Mouse (Mus musculus) hindbrain, embryonic 16.5 days (tissue): ENCODE measurements at regions not wholly inside any gene's neighbourhood (a gene's known extent, or its start where the extent isn't known, plus 50 kb on each side); places are given as distances from the start of the nearest gene placed in this dataset.

Source experiments
- ATAC-seq: fragments of 200-750 bp; cut with Nextera tagmentation; 2 replicates; pipeline ENCODE4 v1.8.0; 2017; ENCODE audit warnings: moderate TSS enrichment, moderate library complexity
- H3K27ac ChIP-seq: fragments of 300-500 bp; sonication (generic); 2 replicates; pipeline ENCODE4 v1.5.1; 2014; ENCODE audit warnings: low read depth, mild to moderate bottlenecking, control low read depth, low read length, moderate library complexity
- H3K27me3 ChIP-seq: fragments of 300-500 bp; sonication (generic); replicated peaks from 2 replicates; pipeline ENCODE4 v1.6.1; 2014; ENCODE audit warnings: low read length; ENCODE audit not compliant: control insufficient read depth, insufficient read depth
- H3K36me3 ChIP-seq: fragments of 300-500 bp; sonication (generic); 2 replicates; pipeline ENCODE4 v1.6.1; 2014; ENCODE audit warnings: mild to moderate bottlenecking, low read length, moderate library complexity, mixed read lengths; ENCODE audit not compliant: control insufficient read depth, insufficient read depth
- H3K4me1 ChIP-seq: fragments of 300-500 bp; sonication (generic); 2 replicates; pipeline ENCODE4 v1.6.1; 2014; ENCODE audit warnings: low read depth, low read length; ENCODE audit not compliant: control insufficient read depth, insufficient read depth
- H3K4me2 ChIP-seq: fragments of 300-500 bp; sonication (generic); 2 replicates; pipeline ENCODE4 v1.6.1; 2014; ENCODE audit warnings: mild to moderate bottlenecking, low read length, control low read depth, moderate library complexity
- H3K4me3 ChIP-seq: fragments of 300-500 bp; sonication (generic); 2 replicates; pipeline ENCODE4 v1.5.1; 2014; ENCODE audit warnings: mild to moderate bottlenecking, low read length, control low read depth, moderate library complexity
- H3K9ac ChIP-seq: fragments of 300-500 bp; sonication (generic); 2 replicates; pipeline ENCODE4 v1.6.1; 2014; ENCODE audit warnings: low read depth, mild to moderate bottlenecking, control low read depth, low read length, moderate library complexity
- H3K9me3 ChIP-seq: fragments of 300-500 bp; sonication (generic); 2 replicates; pipeline ENCODE4 v1.6.1; 2014; ENCODE audit warnings: mild to moderate bottlenecking, low read length, moderate library complexity; ENCODE audit not compliant: control insufficient read depth
- WGBS: fragments of 180-500 bp; shearing (Covaris S2); extraction: QIAGEN DNeasy Blood & Tissue Kit; methylation state at CpG from one replicate; pipeline ENCODE4 v1.1.7; 2014; 5-methylcytosine and 5-hydroxymethylcytosine counted together

- no peaks in the 10 kb centered on the region for H3K4me1 ChIP-seq
- H3K4me2 ChIP-seq: no peak overlapping the region
- no peak overlapping the region for H3K9ac ChIP-seq
- WGBS: 34% methylated on average over 4 of the region's 4 CpGs
- H3K27ac ChIP-seq: no peak overlapping the region
- no peaks in the 10 kb centered on the region for H3K36me3 ChIP-seq
- no peaks in the 10 kb centered on the region for H3K9me3 ChIP-seq
- ATAC-seq: no peak
- no peak overlapping the region for H3K4me3 ChIP-seq
- H3K27me3 ChIP-seq: no peaks in the 10 kb centered on the region
Measured at GRCm38 (mm10) chr16:5651002-5651401, 234.2 kb upstream of the Rbfox1 start.

- Histone ChIP-seq H3K27ac (no peak overlapping the region), H3K27me3 (no peaks in the 10 kb centered on the region)
- 72% methylated on average over 5 of the region's 5 CpGs for WGBS
Measured at GRCm38 (mm10) chr16:5639956-5640355, 245.2 kb upstream of the Rbfox1 start.

GRCm38 (mm10) chr16:5629996-5630395, 255.2 kb upstream of the Rbfox1 start:
- Histone ChIP-seq H3K4me3 (no peak overlapping the region), H3K27ac (no peak overlapping the region), H3K4me2 (no peak overlapping the region), H3K9me3 (no peaks in the 10 kb centered on the region), H3K4me1 (no peaks in the 10 kb centered on the region), H3K9ac (no peak overlapping the region), H3K27me3 (no peaks in the 10 kb centered on the region), H3K36me3 (no peaks in the 10 kb centered on the region)
- 78% methylated on average over 3 of the region's 3 CpGs for WGBS
- ATAC-seq: no peak

More at GRCm38 (mm10) chr16:5639956-5640355, 245.2 kb upstream of the Rbfox1 start:
- H3K4me1 ChIP-seq: no peaks in the 10 kb centered on the region
- no peaks in the 10 kb centered on the region for H3K36me3 ChIP-seq
- ATAC-seq: no peak
- no peak overlapping the region for H3K9ac ChIP-seq
- H3K9me3 ChIP-seq: no peaks in the 10 kb centered on the region
- H3K4me2 ChIP-seq: no peak overlapping the region
- H3K4me3 ChIP-seq: no peak overlapping the region

- Histone ChIP-seq H3K9me3 (no peaks in the 10 kb centered on the region), H3K4me1 (no peaks in the 10 kb centered on the region), H3K27ac (no peak overlapping the region), H3K9ac (no peak overlapping the region), H3K36me3 (no peaks in the 10 kb centered on the region), H3K4me3 (no peak overlapping the region), H3K4me2 (no peak overlapping the region), H3K27me3 (no peaks in the 10 kb centered on the region)
- WGBS: 71% methylated on average over 4 of the region's 4 CpGs
- ATAC-seq: no peak
Measured at GRCm38 (mm10) chr16:5627910-5628309, 257.2 kb upstream of the Rbfox1 start.

- no peak overlapping the region for H3K27ac ChIP-seq
- no peak overlapping the region for H3K4me2 ChIP-seq
- 63% methylated on average over 5 of the region's 5 CpGs for WGBS
- no peak overlapping the region for H3K9ac ChIP-seq
- H3K4me3 ChIP-seq: no peak overlapping the region
- H3K27me3 ChIP-seq: no peaks in the 10 kb centered on the region
- ATAC-seq: no peak
- no peaks in the 10 kb centered on the region for H3K9me3 ChIP-seq
- H3K36me3 ChIP-seq: no peaks in the 10 kb centered on the region
- H3K4me1 ChIP-seq: no peaks in the 10 kb centered on the region
Measured at GRCm38 (mm10) chr16:5627117-5627909, 257.8 kb upstream of the Rbfox1 start.

GRCm38 (mm10) chr16:5625159-5625558, 260.0 kb upstream of the Rbfox1 start:
- Histone ChIP-seq H3K9me3 (no peaks in the 10 kb centered on the region), H3K4me3 (no peak overlapping the region), H3K36me3 (no peaks in the 10 kb centered on the region), H3K27me3 (no peaks in the 10 kb centered on the region), H3K4me1 (no peaks in the 10 kb centered on the region), H3K27ac (no peak overlapping the region), H3K4me2 (no peak overlapping the region), H3K9ac (no peak overlapping the region)
- ATAC-seq: peak; percentile 85
- 39% methylated on average over 3 of the region's 3 CpGs for WGBS

GRCm38 (mm10) chr16:5620566-5620965, 264.6 kb upstream of the Rbfox1 start:
- Histone ChIP-seq H3K27ac (no peak overlapping the region), H3K9ac (no peak overlapping the region), H3K9me3 (no peaks in the 10 kb centered on the region), H3K4me3 (no peak overlapping the region), H3K27me3 (no peaks in the 10 kb centered on the region), H3K4me1 (no peaks in the 10 kb centered on the region), H3K4me2 (no peak overlapping the region), H3K36me3 (no peaks in the 10 kb centered on the region)
- ATAC-seq: no peak
- WGBS: 87% methylated on average over 3 of the region's 3 CpGs

- Histone ChIP-seq H3K9me3 (no peaks in the 10 kb centered on the region), H3K4me2 (no peak overlapping the region), H3K4me1 (no peaks in the 10 kb centered on the region), H3K27me3 (no peaks in the 10 kb centered on the region), H3K9ac (no peak overlapping the region), H3K27ac (no peak overlapping the region), H3K36me3 (no peaks in the 10 kb centered on the region), H3K4me3 (no peak overlapping the region)
- 73% methylated on average over 5 of the region's 5 CpGs for WGBS
- no peak for ATAC-seq
Measured at GRCm38 (mm10) chr16:5616356-5616755, 268.8 kb upstream of the Rbfox1 start.

- Histone ChIP-seq H3K27me3 (no peaks in the 10 kb centered on the region), H3K36me3 (no peaks in the 10 kb centered on the region), H3K9ac (no peak overlapping the region), H3K4me2 (no peak overlapping the region), H3K4me3 (no peak overlapping the region), H3K4me1 (no peaks in the 10 kb centered on the region; the same call in 1 of the 2 replicates), H3K9me3 (no peaks in the 10 kb centered on the region), H3K27ac (no peak overlapping the region)
- ATAC-seq: no peak
- WGBS: 44% methylated on average over 6 of the region's 6 CpGs
Measured at GRCm38 (mm10) chr16:5595359-5595758, 289.8 kb upstream of the Rbfox1 start.
